Mouse (Mus musculus) spleen, postnatal 36 days (tissue): Measurements from ENCODE around the gene Dusp7.
A peak's percentile ranks its signal among the peaks of the same experiment; 100 is the strongest.

ENCODE experiments used
- DNase-seq, 2 experiments: peaks; one replicate each; pipeline ENCODE4 v3.0.0; 2022; ENCODE audit warnings: low spot score in 2 of 2, mixed read lengths in 1 of 2

Dusp7 gene

DNA sequence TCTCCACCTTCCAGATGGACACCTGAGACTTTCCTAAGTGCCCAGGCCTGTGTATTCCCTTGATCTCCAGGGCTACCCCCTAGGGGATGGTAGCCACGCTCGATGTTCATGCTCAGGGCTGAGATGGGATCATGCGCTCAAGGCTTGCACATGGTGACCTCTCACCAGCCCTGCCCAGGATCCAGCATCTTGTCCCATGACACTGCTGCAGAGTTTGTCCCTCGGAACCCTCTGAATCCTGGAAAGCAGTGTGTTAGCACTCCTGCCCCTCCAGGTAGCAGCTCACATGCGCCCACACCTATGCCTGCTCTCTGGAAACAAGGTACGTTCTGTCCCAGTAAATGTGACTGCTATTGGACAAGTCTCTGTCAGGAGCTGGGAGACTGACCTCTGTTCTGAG, 13.6 kb upstream of the Dusp7 start:
- DNase-seq = no peak

DNA sequence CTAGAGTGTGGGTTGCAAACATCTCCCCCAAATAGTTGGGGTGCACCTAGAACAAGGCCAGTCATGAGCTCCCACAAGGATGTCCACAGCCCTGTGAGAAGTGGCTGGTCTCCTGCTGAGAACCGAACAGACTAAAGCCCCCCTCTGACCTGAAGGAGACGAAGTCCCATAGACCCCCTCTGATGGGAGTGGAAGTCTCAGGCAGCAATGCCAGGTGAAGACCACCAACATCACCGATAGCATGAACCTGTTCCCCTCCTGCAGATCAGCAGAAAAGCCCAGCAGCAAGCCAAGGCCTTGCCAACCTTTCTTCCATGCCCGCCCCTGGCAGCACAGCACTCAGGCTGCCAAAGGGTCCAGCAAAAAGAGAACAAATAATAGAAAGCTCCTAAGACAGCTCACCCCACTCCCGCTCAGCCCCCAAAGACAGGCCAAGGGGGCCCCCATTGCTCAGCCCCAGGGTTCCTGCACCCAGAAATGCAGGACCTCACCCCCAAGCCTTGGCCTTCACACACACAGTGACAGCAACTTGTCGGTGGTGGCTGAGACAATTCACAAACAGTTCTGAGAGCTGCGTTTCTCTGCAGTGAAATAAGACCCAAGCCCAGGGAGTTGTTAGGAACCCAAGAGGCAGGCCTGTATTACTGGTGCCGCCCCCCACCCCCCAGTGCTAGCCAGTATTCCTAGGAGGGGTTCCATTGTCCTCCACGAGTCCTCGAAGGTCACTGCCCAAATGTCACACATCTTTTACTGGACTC, 13.0 kb upstream of the Dusp7 start:
- DNase-seq = no peak

DNA sequence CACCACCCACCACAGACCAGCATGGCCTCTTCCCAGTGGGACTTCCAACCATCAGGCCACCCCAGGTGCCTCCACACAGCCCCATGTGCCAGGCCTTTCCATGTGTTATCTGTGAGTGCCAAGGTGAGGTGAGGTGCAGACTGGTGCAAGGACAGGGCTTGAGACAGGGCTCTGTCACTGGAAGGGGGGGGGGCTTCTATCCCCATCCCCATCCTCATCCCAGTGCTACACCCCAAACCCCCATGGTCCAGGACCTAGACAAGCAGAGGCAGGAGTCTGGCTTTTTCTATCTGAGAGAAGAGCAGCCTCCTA, 12.5 kb upstream of the Dusp7 start:
- no peak for DNase-seq

DNA sequence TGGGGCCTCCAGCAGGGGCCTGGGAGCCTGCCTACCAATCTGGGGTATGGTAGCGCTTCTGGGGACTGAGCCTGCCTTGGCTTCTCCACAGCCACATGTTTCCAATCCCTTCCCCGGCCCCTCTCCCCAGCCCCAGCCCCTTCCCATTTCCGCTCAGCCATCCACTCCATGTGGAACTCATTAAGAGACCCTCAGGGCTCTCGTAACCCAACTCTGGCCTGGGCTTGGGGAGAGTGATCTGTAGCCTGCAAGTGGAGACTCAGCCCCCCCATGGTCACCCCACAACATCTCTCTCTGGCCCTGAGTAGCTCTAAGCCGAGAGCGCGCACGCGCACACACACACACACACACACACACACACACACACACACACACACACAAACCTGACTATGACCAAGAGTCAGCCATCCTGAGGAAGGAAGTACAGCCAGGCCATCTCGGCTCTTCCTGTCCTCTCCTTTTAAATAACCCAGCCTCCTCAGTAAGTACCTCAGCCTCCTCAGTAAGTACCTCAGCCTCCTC, 12.0 kb upstream of the Dusp7 start:
- DNase-seq = no peak

DNA sequence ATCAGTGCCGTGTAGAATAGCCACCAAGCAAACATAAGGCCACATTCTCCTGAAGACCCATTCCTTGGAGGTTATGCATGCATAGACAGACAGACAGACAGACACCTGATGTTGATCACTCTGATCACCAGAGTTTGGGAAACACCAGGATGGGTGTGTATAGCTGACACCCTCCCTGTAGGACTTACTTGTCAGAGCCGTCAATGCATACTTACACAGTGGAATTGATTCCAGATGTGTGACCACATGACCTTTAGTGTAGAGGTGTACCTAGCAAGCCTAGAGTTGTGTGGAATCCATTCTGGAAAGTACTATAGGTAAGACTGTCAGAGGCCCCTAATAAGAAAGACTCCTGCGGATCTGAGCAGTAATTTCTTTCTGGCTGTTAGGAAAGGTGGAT, 11.3 kb upstream of the Dusp7 start:
- DNase-seq = no peak

DNA sequence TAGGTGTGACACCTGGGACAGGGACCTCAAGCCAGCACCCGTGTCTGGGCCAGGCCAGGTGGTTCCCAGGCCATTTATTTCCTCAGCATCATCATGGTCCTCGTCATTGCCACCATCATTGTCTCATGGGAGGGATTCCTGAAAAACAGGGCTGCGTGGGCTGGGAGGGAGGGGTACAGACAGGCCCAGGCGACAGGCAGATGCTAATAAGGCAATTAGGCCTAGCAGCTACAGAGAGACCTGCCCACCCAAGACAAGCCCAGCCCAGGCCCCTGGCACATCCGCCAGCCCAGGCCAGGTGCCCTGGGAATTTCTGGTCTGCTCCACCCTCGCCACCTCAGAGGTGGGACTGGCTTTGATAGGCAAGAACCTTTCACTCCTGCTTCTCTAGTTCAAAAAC, 9.1 kb upstream of the Dusp7 start:
- no peak for DNase-seq

DNA sequence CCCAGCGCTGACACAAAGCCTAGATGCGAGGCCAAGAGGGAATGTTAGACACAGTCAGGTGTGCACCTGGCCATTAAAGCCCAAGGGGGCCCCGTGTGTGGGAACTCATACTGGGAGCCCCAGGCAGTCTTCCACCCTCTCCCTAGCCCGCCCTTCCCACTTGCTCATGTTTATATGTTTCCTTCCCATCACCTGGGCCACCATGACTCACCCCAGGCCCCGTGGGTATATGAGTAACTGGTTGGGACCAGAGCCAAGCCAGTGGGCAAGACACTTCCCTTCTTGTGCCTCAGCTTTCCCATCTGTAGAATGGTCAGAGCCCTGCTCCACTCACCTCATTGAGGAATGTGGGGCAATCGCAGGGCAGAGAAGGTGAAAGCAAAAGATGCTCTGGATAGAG, 7.3 kb upstream of the Dusp7 start:
- no peak for DNase-seq

DNA sequence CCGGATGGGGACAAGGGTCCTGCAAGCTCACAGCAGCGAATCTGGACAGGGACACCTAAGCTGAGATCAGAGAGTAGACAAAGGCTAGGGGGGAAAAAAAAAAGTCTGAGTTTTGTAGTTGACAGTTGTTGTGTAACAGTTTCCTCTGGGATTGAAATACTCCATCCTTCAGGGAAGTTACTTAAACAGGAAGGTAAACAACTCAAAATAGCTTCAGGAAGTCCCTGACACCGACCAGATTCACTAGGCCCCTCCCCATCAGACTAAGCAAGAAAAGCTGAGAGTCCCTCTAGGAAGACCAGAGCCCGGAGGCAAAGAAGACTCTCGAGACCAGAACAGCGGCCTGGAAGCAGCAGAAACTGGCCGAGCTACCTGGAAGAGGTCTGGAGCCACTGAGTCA, 3.1 kb upstream of the Dusp7 start:
- DNase-seq = no peak

DNA sequence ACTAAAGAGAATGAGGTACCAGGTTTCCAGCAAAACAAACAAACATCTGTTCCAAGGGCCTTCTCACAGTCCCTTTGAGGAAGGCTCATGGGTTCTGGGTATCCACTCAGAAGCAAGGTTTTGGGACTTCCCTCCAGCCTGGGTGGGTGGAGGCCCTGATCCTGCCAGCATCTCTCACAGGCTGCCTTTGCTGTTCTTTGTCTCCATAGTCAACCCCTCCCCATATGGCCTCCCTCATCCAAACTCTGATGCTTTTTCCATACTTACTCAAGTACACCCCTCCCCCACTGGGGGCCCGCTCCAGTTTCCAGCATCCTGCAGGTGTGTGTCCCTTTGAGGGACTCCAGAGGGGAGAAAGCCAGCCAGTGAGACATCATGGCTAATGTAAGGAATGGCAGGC, 2.2 kb upstream of the Dusp7 start:
- DNase-seq = no peak

DNA sequence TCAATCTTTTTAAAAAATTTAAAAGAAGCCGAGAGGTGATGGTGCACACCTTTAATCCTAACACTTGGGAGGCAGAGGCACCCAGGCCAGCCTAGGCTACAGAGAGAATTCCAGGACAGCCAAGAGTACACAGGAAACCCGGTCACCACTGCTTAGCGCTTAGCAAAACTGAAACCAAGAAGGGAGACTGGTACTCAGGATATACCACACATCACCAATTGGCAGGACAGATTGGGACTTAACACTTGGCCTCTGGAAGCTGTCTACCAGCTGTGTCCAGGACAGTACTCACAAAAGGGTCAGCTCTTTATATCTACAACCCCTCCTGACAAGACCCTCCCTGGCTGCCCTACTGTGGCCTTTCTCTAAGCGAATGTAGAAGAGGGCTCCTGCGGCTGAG, 1.4 kb upstream of the Dusp7 start:
- no peak for DNase-seq

DNA sequence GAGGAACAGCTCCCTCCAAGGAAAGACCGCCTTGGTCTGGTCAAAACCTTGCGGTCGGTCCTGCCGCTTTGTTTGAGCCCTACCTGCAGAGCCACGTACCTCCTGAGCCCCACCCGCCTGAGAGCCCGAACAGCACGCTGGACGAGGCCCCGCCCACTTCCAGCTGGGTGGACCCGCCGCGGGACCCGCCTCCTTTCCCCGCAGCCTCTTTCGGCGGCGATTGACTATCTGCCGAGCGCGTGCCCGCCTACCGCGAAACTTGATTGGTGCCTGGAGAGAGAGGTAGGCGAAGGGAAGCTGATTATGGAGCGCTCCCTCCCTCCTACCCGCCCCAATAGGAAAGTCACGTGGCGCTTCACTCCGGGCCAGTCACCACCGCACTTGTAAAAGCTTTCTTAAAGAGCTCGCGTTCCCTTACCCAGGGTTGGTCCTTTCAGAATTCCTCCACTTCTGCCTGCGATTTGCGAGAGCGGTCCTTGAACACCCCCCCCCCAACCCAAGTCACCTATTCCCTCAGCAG, 780 bp upstream of the Dusp7 start:
- DNase-seq = peak; percentile 99

DNA sequence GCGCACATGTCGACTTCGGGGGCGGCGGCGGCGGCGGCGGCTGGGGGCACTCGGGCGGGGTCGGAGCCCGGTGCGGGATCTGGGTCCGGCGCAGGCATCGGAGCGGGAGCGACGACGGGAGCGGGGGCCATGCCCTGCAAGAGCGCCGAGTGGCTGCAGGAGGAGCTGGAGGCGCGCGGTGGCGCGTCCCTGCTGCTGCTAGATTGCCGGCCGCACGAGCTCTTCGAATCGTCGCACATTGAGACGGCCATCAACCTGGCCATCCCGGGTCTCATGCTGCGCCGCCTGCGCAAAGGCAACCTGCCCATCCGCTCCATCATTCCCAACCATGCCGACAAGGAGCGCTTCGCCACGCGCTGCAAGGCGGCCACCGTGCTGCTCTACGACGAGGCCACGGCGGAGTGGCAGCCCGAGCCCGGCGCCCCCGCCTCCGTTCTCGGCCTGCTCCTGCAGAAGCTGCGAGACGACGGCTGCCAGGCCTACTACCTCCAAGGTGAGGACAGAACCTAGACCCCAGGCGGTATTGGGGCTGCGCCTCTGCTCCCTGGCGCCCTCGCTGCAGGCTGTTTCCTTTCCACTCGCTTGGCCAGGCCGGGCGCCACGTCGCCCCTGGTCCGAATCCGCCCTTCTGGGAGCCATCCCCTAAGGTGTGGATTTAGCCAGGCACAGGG, 534 bp downstream of the Dusp7 start:
- peak; percentile 54 to 61 for DNase-seq

DNA sequence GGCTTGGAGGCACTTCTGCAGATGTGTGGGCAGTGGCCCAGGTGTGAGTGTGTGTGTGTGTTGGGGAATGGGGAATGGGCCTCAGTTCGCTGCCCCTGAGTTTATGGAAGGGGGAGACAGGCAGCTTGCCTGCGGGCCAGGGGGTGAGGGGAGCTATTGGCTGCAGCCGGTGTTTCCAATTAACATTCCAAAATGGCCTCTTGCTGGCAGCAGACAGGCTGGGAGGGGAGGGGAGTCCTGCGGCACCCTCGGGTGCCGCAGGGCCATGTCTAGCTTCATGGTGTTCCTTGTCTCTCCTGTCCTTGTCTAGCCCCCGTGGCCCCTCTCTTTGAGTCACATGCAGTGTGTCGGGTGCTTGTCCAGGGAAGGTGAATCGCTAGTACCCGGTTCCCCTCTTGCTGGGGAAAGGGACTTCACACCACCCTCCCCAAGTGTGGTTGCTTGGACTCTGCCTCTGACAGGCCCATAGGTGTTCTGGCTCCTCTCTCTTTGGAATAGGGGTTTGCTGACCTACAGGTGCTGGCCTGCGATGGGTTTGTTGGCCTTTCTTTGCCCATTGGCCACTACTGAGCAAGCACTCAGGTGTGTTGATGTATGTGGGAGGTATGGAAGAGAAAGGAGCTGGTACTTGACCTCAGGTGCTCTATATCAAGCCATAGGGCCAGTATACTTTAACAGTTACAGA, 1.5 kb downstream of the Dusp7 start:
- no peak for DNase-seq

DNA sequence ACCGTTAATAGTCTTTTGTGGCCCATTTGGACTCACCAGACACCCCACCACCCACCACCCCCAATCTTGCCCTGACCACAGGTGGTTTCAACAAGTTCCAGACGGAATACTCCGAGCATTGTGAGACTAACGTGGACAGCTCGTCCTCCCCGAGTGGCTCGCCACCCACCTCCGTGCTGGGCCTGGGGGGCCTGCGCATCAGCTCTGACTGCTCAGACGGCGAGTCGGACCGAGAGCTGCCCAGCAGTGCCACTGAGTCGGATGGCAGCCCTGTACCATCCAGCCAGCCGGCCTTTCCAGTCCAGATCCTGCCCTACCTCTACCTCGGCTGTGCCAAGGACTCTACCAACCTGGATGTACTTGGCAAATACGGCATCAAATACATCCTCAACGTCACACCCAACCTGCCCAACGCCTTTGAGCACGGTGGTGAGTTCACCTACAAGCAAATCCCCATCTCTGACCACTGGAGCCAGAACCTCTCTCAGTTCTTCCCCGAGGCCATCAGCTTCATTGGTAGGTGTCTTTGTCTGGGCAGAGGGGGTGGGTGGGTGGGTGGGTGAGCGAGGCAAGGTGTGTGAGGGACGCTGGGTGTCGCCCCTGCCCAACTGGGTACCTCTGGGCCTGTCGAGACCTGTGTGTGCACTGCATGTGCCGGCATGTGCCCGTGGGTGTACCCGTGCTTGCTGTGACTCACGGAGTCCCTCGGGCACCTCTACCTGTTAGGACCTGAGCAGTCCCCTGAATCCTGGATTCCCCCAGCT, 2.4 kb downstream of the Dusp7 start:
- no peak for DNase-seq

DNA sequence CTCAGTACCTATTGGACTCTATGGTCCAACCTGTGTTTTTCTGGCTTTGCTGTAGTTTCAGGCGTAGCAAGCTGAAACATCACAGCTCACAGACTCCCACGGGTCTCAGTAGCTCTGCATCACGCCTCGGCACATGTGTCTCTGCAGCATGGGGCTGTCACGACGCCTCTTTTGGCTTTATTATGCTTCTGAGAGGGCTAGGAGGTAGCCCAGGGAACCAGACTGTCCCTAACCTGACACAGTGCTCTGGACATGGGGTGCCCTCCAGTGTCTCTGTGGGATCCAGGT, 2.9 kb downstream of the Dusp7 start:
- DNase-seq = no peak

DNA sequence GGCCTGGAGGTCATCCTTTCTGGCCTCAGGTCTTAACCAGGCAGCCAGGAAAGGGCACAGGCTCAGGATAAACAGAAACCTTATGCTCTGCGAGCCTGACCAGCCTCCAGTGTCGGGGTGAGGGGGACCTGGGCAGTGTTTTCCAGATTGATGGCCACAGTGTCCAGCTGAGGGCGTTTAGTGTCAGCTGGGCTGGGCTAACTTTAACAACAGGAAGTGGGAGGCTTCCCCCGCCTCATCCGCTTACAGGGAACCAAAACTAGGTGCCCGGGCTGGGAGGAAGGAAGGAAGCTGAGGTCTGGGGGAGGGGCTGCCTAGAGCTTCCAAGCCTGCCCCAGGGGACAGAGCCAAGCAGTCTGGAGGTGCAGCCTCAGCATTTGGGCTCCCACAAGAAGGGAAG, 3.3 kb downstream of the Dusp7 start:
- peak; percentile 89 to 90 for DNase-seq

DNA sequence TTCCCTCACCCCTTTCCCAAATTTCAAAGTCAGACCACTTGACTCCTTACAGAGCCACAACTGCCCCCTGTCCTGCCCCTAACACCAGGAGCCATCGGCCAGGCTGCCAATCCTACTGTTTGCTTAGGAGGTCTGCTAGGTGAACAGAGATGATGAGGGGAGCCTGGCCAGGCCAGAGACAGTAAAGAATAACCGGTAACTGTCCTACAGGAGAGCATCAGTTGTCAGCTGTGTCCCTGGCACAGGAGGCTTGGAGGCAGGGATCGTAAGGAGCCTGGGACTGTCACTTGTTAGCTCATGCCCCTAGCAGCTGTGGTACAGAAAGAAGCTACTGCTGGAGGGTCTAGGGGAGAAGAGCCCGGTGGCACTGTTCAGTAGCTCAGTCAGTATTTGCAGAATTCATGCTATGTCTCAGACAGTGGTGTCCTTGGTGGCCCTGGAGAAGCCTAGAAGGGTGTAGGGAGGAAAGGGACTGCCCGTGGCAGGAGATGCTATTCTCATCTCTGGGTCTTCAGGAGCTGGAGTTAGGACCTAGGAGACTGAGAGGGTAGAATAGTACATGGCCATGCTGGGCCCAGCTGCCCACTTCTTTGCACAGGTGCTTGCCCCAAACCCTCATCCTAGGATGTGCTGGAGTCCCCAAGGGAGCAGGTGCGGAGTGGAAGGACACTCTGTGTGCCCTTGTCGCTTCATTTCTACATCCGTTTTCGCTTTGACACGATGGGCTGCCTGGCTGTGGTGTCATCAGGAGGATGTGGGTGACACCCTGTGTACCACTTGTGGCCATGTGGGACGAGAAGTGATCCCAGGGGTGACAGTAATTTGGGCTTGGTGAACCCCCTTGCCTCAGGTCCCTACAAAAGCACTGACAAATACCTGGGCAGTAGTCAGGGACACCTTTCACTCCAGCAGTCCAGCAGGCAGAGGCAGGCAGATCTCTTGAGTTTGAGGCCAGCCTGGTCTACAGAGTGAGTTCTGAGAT, 4.3 kb downstream of the Dusp7 start:
- peak; percentile 78 for DNase-seq

DNA sequence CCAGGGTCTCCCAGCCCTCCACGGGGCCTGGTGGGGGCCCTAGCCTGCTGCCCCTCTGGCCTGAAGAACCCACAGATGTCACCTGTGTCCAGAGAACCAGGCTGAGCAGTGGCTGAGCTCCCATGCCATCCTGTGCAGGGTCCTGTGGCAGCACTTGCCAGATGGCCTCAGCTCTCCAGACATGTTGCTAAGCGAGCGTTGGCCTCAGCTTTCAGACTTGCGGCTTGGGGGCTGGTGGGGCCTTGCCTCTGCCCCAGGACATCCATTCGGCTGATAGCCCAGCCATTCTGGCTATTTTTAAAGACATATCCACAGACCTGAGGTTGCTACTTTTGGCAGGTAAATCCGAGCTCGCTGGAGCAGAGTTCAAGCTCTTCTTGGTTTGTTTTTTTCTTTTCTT, 5.5 kb downstream of the Dusp7 start:
- no peak for DNase-seq

DNA sequence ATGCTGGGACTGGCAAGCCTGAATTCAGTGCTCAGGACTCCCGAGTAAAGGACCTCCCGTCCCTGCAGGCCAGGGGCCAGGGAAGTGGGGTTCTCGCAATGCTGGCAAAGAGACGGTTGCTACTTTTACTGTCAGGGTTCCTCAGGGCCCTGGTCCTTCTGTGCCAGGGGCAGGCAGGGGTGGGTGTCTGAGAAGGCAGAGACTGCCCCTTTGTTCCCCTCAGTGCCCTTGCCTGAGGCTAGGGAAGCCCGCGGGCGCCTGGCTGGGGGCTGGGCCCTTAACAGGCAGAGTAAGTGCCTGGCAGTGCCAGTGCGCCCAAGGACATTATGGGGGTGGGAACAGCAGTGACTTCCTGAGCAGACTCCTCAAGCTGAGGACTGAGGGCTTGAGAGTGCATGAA, 8.8 kb downstream of the Dusp7 start:
- no peak for DNase-seq

DNA sequence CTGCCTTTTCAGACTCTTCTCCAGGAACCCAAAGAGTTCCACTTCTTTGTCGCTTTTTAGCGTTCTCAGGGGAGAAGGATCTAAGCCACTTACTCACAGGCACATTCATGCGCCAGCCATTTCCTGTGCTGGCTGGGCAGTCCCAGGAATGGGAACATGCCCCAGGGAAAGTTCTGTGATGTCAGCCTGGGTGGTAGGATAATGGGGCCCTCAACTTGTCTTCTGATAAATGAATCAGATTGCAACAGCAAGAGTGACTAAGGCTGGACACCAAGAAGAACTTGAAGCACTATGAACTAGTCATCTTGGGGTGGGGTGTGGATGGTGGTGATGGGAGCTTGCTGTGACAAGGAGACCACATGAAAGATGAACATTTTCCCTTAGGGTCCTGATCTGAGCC, 9.6 kb downstream of the Dusp7 start:
- DNase-seq = no peak

DNA sequence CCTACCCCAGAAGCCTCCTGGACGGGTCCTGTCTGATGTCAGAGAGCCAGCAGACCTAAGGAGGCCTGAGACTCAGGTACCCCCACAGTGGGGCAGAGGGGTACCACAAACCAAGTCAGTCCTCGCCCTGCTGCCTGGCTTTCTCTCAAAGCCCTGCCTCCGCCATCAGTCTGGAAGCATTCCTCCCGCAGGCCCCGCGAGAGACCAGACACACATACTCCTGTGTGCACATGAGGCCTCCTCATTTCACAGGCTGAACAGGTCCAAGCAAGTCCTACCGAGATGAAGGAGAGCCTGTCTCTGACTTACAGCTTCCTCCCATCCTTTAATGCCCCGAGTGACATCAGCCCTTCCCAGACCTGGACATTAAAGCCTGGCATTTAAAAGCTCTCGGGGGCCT, 10.3 kb downstream of the Dusp7 start:
- no peak for DNase-seq
